Mouse (Mus musculus): ENCODE measurements around the gene Olfr1025-ps1.

The Olfr1025-ps1 gene

GRCm38 (mm10) chr2:85914893-85915292 lies at the start of gene Olfr1025-ps1:
Gene Olfr1025-ps1, plus strand, starts transcription at chr2:85915193.
- DNase-seq: no peak

- DNase-seq: no peak
These were observed 46.7 kb upstream of the Olfr1025-ps1 start, which contains the start of gene Olfr1022 for GRCm38 (mm10) chr2:85868294-85868693. Gene Olfr1022, plus strand, starts transcription at chr2:85868594.

GRCm38 (mm10) chr2:85885340-85885739 lies 29.7 kb upstream of the Olfr1025-ps1 start, which contains the start of gene Olfr1023:
Gene Olfr1023, plus strand, starts transcription at chr2:85885640.
- no peak for DNase-seq

- DNase-seq: no peak
These were observed 10.0 kb upstream of the Olfr1025-ps1 start, which contains the start of gene Olfr1024 for GRCm38 (mm10) chr2:85904952-85905351. Gene Olfr1024, minus strand, starts transcription at chr2:85905052.

GRCm38 (mm10) chr2:85913197-85913596 lies 1.8 kb upstream of the Olfr1025-ps1 start:
- no peak for DNase-seq

GRCm38 (mm10) chr2:85921258-85921657 lies 6.3 kb downstream of the Olfr1025-ps1 start, which contains the start of gene Olfr1026:
Gene Olfr1026, plus strand, starts transcription at chr2:85921558.
- no peak for DNase-seq

- no peak for DNase-seq
These were observed 35.1 kb downstream of the Olfr1025-ps1 start, which contains the start of gene Olfr1028 for GRCm38 (mm10) chr2:85950137-85950536. Gene Olfr1028, plus strand, starts transcription at chr2:85950437.
